Mouse (Mus musculus): ENCODE measurements around the gene Rspo1. TPM values are rescaled to one million over a fixed set of nuclear protein-coding genes. Genes with fewer than 3 reads are reported as not detected.

Gene Rspo1
- polyA plus RNA-seq, 1 experiment, result not detected

DNA sequence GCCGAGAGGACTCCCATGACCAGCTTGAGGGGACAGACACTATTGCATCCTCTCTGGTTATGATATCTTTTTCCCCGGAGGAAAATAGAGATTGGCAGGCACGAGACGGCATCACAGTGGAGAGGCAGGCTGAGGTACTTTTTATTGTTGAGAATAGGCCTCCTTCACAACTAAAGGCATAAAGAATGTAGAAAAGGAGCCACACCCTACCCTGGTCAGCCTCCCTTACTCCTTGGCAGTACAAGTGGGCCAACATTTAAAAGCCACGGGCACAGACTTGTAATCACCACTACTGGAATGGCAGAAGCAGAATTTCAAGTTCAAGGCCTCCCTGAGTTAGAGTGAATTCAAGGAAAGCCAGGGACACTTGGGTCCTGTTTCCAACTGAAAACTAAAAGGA, 71.8 kb downstream of the Rspo1 start:
- TF ChIP-seq CTCF (IDR thresholded peaks at IDR 0.05; ENCODE audit: low read depth, low read length), result no peak
- TF ChIP-seq POLR2A (IDR thresholded peaks at IDR 0.05; ENCODE audit: borderline replicate concordance, low read depth, low read length), result no peak
- Histone ChIP-seq H3K27ac (ENCODE audit: insufficient read depth, low read depth, low read length) (no peak overlapping the region), H3K4me3 (ENCODE audit: insufficient read depth, low read length) (no peak overlapping the region), H3K4me1 (ENCODE audit: control insufficient read depth, insufficient read depth, low read length) (peaks cover 22% of the 10 kb centered on the region)

Other genes starting within 250 kb of the Rspo1 start
- gene Inpp5b, start 244.6 kb upstream of the Rspo1 start, polyA plus RNA-seq (2012; ENCODE audit: insufficient read depth, insufficient read length, missing spikeins), result 29.4 and 33.8 TPM in 2 replicates
- 12.0 and 13.1 TPM in 2 replicates for gene Mtf1, start 184.3 kb upstream of the Rspo1 start, polyA plus RNA-seq (2012; ENCODE audit: insufficient read depth, insufficient read length, missing spikeins)
- 18.6 and 20.2 TPM in 2 replicates for gene Yrdc, start 135.8 kb upstream of the Rspo1 start, polyA plus RNA-seq (2012; ENCODE audit: insufficient read depth, insufficient read length, missing spikeins)
- gene 1110065P20Rik, start 135.2 kb upstream of the Rspo1 start, polyA plus RNA-seq (2012; ENCODE audit: insufficient read depth, insufficient read length, missing spikeins), result 7.6 and 9.5 TPM in 2 replicates
- gene Maneal, start 124.3 kb upstream of the Rspo1 start, polyA plus RNA-seq (2012; ENCODE audit: insufficient read depth, insufficient read length, missing spikeins), result not detected in 2 replicates
- gene Epha10, start 105.5 kb upstream of the Rspo1 start, polyA plus RNA-seq (2012; ENCODE audit: insufficient read depth, insufficient read length, missing spikeins), result not detected in 2 replicates
- gene 9930104L06Rik, start 49.4 kb upstream of the Rspo1 start, polyA plus RNA-seq (2012; ENCODE audit: insufficient read depth, insufficient read length, missing spikeins), result 11.2 and 13.9 TPM in 2 replicates
- gene Cdca8, start 47.1 kb upstream of the Rspo1 start, polyA plus RNA-seq (2012; ENCODE audit: insufficient read depth, insufficient read length, missing spikeins), result 47.0 and 53.4 TPM in 2 replicates
- 38.2 and 49.0 TPM in 2 replicates for gene Gnl2, start 30.2 kb downstream of the Rspo1 start, polyA plus RNA-seq (2012; ENCODE audit: insufficient read depth, insufficient read length, missing spikeins)
- gene Dnali1, start 79.3 kb downstream of the Rspo1 start, polyA plus RNA-seq (2012; ENCODE audit: insufficient read depth, insufficient read length, missing spikeins), result 0.37 TPM in 1 of 2 replicates, not detected in the other
- 18.0 and 18.5 TPM in 2 replicates for gene Snip1, start 80.2 kb downstream of the Rspo1 start, polyA plus RNA-seq (2012; ENCODE audit: insufficient read depth, insufficient read length, missing spikeins)
- gene Meaf6, start 98.7 kb downstream of the Rspo1 start, polyA plus RNA-seq (2012; ENCODE audit: insufficient read depth, insufficient read length, missing spikeins), result 32.4 and 36.6 TPM in 2 replicates
- 27.3 and 29.1 TPM in 2 replicates for gene Zc3h12a, start 141.4 kb downstream of the Rspo1 start, polyA plus RNA-seq (2012; ENCODE audit: insufficient read depth, insufficient read length, missing spikeins)

Data from bone marrow macrophage, adult 2 months (primary cell).